Mouse (Mus musculus): Measurements from ENCODE around the gene Hist1h2ap.
"Not testable (repeated sequence)": the region's sequence is repeated elsewhere in the genome, so short reads cannot be mapped to it uniquely, and the experiment has no call there.

GRCm38 (mm10) chr13:21833461-21833860 lies at the start of gene Hist1h2ap, which contains the start of gene Hist1h2br:
- not testable (repeated sequence) for TF ChIP-seq POLR2A (IDR thresholded peaks at IDR 0.05; ENCODE audit: borderline replicate concordance, extremely low read depth, insufficient read depth, insufficient read length, poor library complexity, severe bottlenecking); CTCF (IDR thresholded peaks at IDR 0.05; ENCODE audit: borderline replicate concordance, extremely low read depth, insufficient read depth, insufficient read length)

Measured in brain, embryonic 14.5 days (tissue).